Mouse (Mus musculus): ENCODE measurements around the gene Grid1. TPM values are rescaled to one million over a fixed set of nuclear protein-coding genes. Genes with fewer than 3 reads are reported as not detected.

The Grid1 gene
- total and polyA plus RNA-seq, 2 experiments from 2014 or later, result 10.5 to 39.4 TPM

DNA sequence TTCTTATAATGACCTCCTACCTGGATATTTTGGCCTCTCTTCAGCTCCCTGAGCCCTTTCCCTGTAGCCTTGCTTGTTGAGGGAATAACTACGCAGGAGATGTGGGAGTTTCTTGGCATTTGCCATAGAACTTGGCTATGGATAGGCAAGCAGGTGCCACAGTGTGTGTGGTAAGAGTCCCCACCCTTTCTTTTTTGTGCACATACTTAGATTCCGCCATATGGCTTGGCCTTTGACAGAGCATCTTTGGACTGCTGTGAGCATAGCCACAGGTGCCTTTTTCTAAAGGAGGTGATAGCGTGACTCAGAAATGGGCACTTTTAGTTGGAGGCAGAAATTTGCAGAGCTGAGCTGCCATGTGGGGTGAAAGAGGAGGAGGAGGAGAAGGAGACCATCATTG is 64.7 kb downstream of the Grid1 start:
- 93% methylated on average over 3 of the region's 3 CpGs for WGBS
- no peak for TF ChIP-seq CTCF (IDR thresholded peaks at IDR 0.05)

DNA sequence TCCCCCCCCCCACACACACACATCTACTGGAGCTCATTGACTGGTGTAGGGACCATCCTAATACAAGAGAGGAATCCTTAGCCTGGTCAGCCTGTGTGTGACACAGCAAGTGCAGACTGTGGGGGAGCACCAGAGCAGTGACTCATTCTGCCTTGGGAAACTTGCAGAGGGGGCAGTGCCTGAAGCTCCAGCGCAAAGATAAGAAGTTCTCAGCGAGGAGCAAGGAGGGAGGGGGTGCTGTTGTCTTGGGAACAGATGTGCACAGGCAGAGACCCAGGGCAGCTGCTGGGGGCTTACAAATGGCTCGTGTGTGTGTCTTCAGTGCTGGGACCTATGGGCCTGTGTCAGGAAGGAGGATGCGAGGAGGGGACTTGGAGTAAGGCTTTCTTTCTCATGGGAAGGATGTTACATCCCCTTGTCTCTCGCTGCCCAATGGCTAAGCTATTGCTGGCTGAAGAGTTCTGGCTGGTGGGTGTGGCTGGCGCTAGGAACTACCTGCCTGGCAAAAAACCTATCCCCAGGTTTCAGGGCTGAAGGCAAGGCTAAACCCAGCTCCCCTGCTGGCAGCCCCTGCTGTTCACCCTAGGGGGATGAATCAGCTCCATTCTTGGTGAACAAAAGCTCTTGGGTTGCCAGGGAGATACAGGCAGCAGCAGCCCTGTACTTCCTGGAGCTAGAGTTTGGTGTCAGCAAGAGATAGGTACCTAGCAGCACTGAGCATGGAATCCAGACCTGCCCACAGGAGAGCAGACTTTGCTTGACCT is 72.0 kb downstream of the Grid1 start:
- no peak overlapping the region for H3K4me2 ChIP-seq (ENCODE audit: low read depth, low read length, poor library complexity, severe bottlenecking)
- 12% methylated on average over 6 of the region's 6 CpGs for WGBS

More for the DNA sequence above, 64.7 kb downstream of the Grid1 start:
- H3K4me3 ChIP-seq (ENCODE audit: low read depth, low read length), result no peak overlapping the region
- peaks cover 10% of the 10 kb centered on the region; the same call in 1 of the 2 replicates for H3K4me1 ChIP-seq (ENCODE audit: insufficient read depth, low read length)
- DNase-seq (ENCODE audit: low spot score) (no peak), ATAC-seq (ENCODE audit: low FRiP score) (no peak)
- no peak overlapping the region for H3K27ac ChIP-seq (ENCODE audit: low read depth, low read length)
- H3K4me2 ChIP-seq (ENCODE audit: low read depth, low read length, poor library complexity, severe bottlenecking), result no peak overlapping the region
- no peaks in the 10 kb centered on the region for H3K36me3 ChIP-seq (ENCODE audit: insufficient read depth, low read length)
- no peaks in the 10 kb centered on the region for H3K9me3 ChIP-seq (ENCODE audit: low read length)
- no peaks in the 10 kb centered on the region for H3K27me3 ChIP-seq (ENCODE audit: insufficient read depth, low read length)
- H3K9ac ChIP-seq (replicated peaks; ENCODE audit: low read length, poor library complexity, severe bottlenecking), result no peak overlapping the region

DNA sequence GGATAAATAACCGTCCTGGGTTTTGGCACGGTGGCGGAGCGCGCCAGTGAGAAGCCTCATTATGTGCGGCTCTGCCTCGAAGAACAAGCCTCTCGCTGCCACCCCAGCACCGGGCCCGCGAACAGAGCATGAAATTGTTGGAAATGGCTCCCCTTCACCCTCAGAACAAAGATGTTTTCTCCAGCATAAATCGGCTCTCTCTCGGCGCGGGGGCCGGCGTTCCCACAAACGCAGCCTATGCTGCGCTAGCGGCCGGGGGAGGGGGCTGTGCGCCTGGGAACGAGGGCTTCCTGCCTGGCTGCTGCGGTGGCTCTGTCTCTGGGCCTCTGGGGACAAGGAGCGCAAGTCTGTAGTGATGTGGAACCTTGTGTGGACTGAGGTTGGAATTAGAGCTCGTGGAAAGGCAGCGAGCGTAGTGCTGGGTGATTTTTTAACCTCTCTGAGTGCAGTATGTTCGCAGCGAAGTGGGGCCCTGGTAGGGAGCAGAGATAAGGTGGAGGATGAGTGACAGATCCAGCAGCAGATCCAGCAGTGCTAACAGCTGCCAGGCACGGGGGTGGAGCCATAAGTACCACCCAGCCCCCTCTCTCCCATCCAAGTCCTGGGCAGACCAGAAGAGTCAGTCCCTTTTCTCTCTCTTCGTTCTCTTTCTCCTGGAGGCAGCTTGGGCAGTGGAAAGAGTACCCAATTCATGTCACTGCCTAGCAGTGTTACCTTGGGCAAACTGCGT is 76.5 kb downstream of the Grid1 start:
- Histone ChIP-seq H3K9me3 (ENCODE audit: low read length) (no peaks in the 10 kb centered on the region), H3K27me3 (ENCODE audit: insufficient read depth, low read length) (no peaks in the 10 kb centered on the region), H3K27ac (ENCODE audit: low read depth, low read length) (peak overlapping the region; percentile 55), H3K4me2 (ENCODE audit: low read depth, low read length, poor library complexity, severe bottlenecking) (peak overlapping the region; percentile 49), H3K4me1 (ENCODE audit: insufficient read depth, low read length) (peaks cover 19% of the 10 kb centered on the region; the same call in 1 of the 2 replicates), H3K36me3 (ENCODE audit: insufficient read depth, low read length) (no peaks in the 10 kb centered on the region), H3K9ac (replicated peaks; ENCODE audit: low read length, poor library complexity, severe bottlenecking) (peak overlapping the region; percentile 59), H3K4me3 (ENCODE audit: low read depth, low read length) (peak overlapping the region; percentile 23; the same call in 1 of the 2 replicates)
- WGBS, result 6% methylated on average over 33 of the region's 33 CpGs
- peak; percentile 55 for TF ChIP-seq CTCF (IDR thresholded peaks at IDR 0.05)
- peak; percentile 74 for DNase-seq (ENCODE audit: low spot score)
- peak; percentile 66 for ATAC-seq (ENCODE audit: low FRiP score)

More for the DNA sequence above, 72.0 kb downstream of the Grid1 start:
- TF ChIP-seq CTCF (IDR thresholded peaks at IDR 0.05), result peak; percentile 39
- Histone ChIP-seq H3K27ac (ENCODE audit: low read depth, low read length) (no peak overlapping the region), H3K27me3 (ENCODE audit: insufficient read depth, low read length) (no peaks in the 10 kb centered on the region), H3K36me3 (ENCODE audit: insufficient read depth, low read length) (no peaks in the 10 kb centered on the region), H3K4me3 (ENCODE audit: low read depth, low read length) (no peak overlapping the region), H3K4me1 (ENCODE audit: insufficient read depth, low read length) (peaks cover 24% of the 10 kb centered on the region; the same call in 1 of the 2 replicates), H3K9ac (replicated peaks; ENCODE audit: low read length, poor library complexity, severe bottlenecking) (no peak overlapping the region), H3K9me3 (ENCODE audit: low read length) (no peaks in the 10 kb centered on the region)
- DNase-seq (ENCODE audit: low spot score) (no peak), ATAC-seq (ENCODE audit: low FRiP score) (peak; percentile 21; the same call in 1 of the 2 replicates)

DNA sequence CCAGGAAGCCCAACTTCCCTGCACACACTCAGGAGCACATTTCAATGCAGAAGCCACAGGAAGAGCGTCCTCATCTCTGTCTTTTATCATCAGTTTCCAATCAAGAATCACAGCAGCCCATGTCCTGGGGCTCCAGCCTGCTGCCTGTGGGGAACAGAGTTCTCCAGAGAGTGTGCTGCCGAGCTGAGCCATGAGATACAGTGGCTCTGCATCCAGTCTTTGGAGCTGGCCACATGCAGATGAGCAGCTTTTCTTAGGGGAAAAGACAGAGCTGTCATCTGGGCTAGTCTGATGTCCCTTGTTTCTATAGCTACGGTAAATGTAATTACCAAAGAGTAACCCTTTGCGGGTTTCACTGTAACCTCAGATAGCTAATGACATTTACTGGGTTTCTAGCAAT is 83.9 kb downstream of the Grid1 start:
- Histone ChIP-seq H3K27me3 (ENCODE audit: insufficient read depth, low read length) (no peaks in the 10 kb centered on the region), H3K4me1 (ENCODE audit: insufficient read depth, low read length) (peaks cover 16% of the 10 kb centered on the region), H3K9me3 (ENCODE audit: low read length) (no peaks in the 10 kb centered on the region), H3K27ac (ENCODE audit: low read depth, low read length) (0 out of 2 replicates have a peak overlapping the region, but pooled peaks have one; percentile 26), H3K4me2 (ENCODE audit: low read depth, low read length, poor library complexity, severe bottlenecking) (no peak overlapping the region), H3K4me3 (ENCODE audit: low read depth, low read length) (no peak overlapping the region), H3K9ac (replicated peaks; ENCODE audit: low read length, poor library complexity, severe bottlenecking) (no peak overlapping the region), H3K36me3 (ENCODE audit: insufficient read depth, low read length) (no peaks in the 10 kb centered on the region)
- ATAC-seq (ENCODE audit: low FRiP score) (no peak), DNase-seq (ENCODE audit: low spot score) (peak; percentile 41)
- WGBS, result 23% methylated on average over 4 of the region's 4 CpGs
- peak; percentile 31 for TF ChIP-seq CTCF (IDR thresholded peaks at IDR 0.05)

DNA sequence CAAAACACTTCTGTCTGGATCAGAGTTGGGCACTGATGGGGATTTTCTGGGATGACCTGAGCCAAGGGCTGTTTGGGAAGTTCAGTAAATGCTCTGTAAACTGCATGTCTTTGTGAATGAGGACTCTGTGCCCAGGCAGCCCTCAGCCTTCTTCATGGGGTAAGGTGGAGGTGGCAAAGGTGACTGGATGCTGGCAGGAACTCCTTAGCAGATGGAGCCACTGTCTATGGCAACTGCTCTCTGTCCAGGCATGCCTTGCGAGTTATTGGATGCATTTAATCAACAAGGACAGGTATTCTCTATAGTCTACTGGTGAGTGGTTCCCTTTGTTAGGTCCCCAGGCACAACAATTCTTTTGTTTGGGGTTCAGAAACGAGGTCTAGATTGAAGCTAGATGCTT is 85.8 kb downstream of the Grid1 start:
- H3K36me3 ChIP-seq (ENCODE audit: insufficient read depth, low read length), result no peaks in the 10 kb centered on the region
- H3K27me3 ChIP-seq (ENCODE audit: insufficient read depth, low read length), result no peaks in the 10 kb centered on the region
- H3K9ac ChIP-seq (replicated peaks; ENCODE audit: low read length, poor library complexity, severe bottlenecking), result no peak overlapping the region
- 58% methylated on average over 2 of the region's 2 CpGs for WGBS
- no peak for DNase-seq (ENCODE audit: low spot score)
- H3K9me3 ChIP-seq (ENCODE audit: low read length), result no peaks in the 10 kb centered on the region
- peaks cover 23% of the 10 kb centered on the region for H3K4me1 ChIP-seq (ENCODE audit: insufficient read depth, low read length)
- no peak overlapping the region for H3K4me2 ChIP-seq (ENCODE audit: low read depth, low read length, poor library complexity, severe bottlenecking)
- TF ChIP-seq CTCF (IDR thresholded peaks at IDR 0.05), result no peak
- no peak for ATAC-seq (ENCODE audit: low FRiP score)
- no peak overlapping the region for H3K4me3 ChIP-seq (ENCODE audit: low read depth, low read length)
- H3K27ac ChIP-seq (ENCODE audit: low read depth, low read length), result no peak overlapping the region

DNA sequence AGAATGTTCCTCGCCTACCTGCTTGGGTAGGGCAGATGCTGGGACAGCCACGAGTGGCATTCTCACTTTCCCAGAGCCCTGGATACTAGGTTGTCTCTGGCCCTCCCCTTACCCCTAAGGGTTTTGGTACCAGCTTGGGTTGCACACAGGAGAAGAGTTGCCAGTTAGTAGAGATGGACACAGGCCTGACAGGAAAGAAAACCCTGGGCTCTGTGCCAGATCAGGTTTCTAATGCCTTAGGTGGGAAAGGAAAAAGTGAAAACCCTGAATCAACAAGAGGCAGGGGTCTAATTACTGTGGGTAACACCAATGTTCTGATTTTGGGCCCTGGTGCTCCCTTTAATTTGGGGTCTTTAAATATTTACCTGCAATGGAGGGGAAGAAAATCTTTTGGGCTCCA is 88.5 kb downstream of the Grid1 start:
- ATAC-seq (ENCODE audit: low FRiP score) (no peak), DNase-seq (ENCODE audit: low spot score) (no peak)
- Histone ChIP-seq H3K4me1 (ENCODE audit: insufficient read depth, low read length) (peaks cover 18% of the 10 kb centered on the region; the same call in 1 of the 2 replicates), H3K36me3 (ENCODE audit: insufficient read depth, low read length) (no peaks in the 10 kb centered on the region), H3K9me3 (ENCODE audit: low read length) (no peaks in the 10 kb centered on the region), H3K9ac (replicated peaks; ENCODE audit: low read length, poor library complexity, severe bottlenecking) (no peak overlapping the region), H3K4me3 (ENCODE audit: low read depth, low read length) (no peak overlapping the region), H3K4me2 (ENCODE audit: low read depth, low read length, poor library complexity, severe bottlenecking) (no peak overlapping the region), H3K27ac (ENCODE audit: low read depth, low read length) (no peak overlapping the region), H3K27me3 (ENCODE audit: insufficient read depth, low read length) (no peaks in the 10 kb centered on the region)
- WGBS, result 66% methylated on average over 2 of the region's 2 CpGs
- TF ChIP-seq CTCF (IDR thresholded peaks at IDR 0.05), result no peak
